Mouse (Mus musculus) forebrain, embryonic 12.5 days (tissue): ENCODE measurements around the gene Pramef12. TPM values are rescaled to one million over a fixed set of nuclear protein-coding genes. Genes with fewer than 3 reads are reported as not detected.

ENCODE experiments used
- ATAC-seq: fragments of 200-750 bp; cut with Nextera tagmentation; 2 replicates; pipeline ENCODE4 v1.8.0; 2017; ENCODE audit warnings: moderate TSS enrichment; ENCODE audit not compliant: low FRiP score
- H3K27ac ChIP-seq: fragments of 300-500 bp; sonication (generic); 2 replicates; pipeline ENCODE4 v1.5.1; 2016; ENCODE audit warnings: mild to moderate bottlenecking
- H3K27me3 ChIP-seq: fragments of 300-500 bp; sonication (generic); 2 replicates; pipeline ENCODE4 v1.6.1; 2016; ENCODE audit warnings: mild to moderate bottlenecking
- H3K36me3 ChIP-seq: fragments of 300-500 bp; sonication (generic); replicated peaks from 2 replicates; pipeline ENCODE4 v1.6.1; 2016; ENCODE audit warnings: mild to moderate bottlenecking
- H3K4me1 ChIP-seq: fragments of 300-500 bp; sonication (generic); 2 replicates; pipeline ENCODE4 v1.6.1; 2016
- H3K4me2 ChIP-seq: fragments of 300-500 bp; sonication (generic); 2 replicates; pipeline ENCODE4 v1.6.1; 2016; ENCODE audit warnings: mild to moderate bottlenecking, moderate library complexity
- H3K4me3 ChIP-seq: fragments of 300-500 bp; sonication (generic); replicated peaks from 2 replicates; pipeline ENCODE4 v1.5.1; 2016; ENCODE audit warnings: mild to moderate bottlenecking
- H3K9ac ChIP-seq: fragments of 300-500 bp; sonication (generic); 2 replicates; pipeline ENCODE4 v1.6.1; 2016; ENCODE audit warnings: mild to moderate bottlenecking
- H3K9me3 ChIP-seq: fragments of 300-500 bp; sonication (generic); 2 replicates; pipeline ENCODE4 v1.6.1; 2016
- WGBS: fragments of 180-500 bp; shearing (Covaris S2); methylation state at CpG from one replicate; pipeline ENCODE4 v1.1.7; 2016; 5-methylcytosine and 5-hydroxymethylcytosine counted together
- polyA plus RNA-seq: library from polyadenylated mRNA; unstranded; fragments of >200 nt; fragmentation: Nextera tagmentation; extraction: Ambion mirVana; gene quantifications from 2 replicates; pipeline ENCODE4 v1.2.1, GENCODE M21; 2016

The Pramef12 gene
- not detected in 2 replicates for polyA plus RNA-seq

DNA sequence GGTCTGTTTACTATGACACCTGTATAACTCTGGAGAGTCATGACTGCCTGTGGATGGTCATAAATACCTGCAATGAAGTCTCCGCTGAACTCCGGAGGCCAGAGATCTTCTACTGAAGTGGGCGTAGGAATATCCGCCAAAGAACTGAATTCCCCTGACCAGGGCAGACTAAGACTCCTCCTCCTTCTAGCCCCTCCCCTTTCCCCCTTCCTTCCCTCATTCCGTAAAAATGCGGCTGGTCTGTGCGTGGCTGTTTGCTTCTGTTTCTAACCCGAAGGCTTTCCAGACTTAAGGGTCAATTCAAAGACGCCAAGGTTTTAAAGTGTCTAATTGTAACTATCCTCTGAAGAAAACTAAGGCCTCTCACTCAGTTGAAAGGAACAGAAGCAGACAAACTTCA, at the start of gene Pramef12:
Gene Pramef12, minus strand, starts transcription at position 175 of the 400 bp plus-strand sequence.
- H3K9ac ChIP-seq = no peak within 1 kb of the TSS
- no peaks in the 10 kb centered on the region for H3K36me3 ChIP-seq
- H3K9me3 ChIP-seq = peaks cover 22% of the 10 kb centered on the region
- H3K27ac ChIP-seq = no peak within 1 kb of the TSS
- H3K4me2 ChIP-seq = no peak within 1 kb of the TSS
- H3K4me1 ChIP-seq = no peaks in the 10 kb centered on the region
- no peak within 1 kb of the TSS for H3K4me3 ChIP-seq
- H3K27me3 ChIP-seq = no peaks in the 10 kb centered on the region
- ATAC-seq = no peak
- WGBS = 84% methylated on average over 9 of the region's 9 CpGs

DNA sequence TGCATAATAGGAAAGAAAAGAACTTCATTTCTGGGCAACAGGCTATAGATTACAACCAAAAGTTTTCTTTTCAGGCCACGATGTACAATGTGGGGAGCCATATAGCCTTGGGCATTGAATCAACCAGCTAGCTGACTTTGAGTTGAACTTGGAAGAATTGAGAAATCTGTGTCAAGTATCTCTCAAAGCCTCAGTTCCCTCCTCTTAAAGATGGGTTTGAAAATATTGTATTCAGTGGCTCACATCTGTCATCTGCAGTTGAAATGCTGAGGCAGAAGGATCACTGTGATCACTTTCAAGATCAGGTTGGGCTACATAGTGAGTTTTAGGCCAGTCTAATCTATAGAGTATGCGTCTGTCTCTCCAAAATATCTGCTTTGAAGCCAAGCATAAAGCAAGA, 45.0 kb upstream of the Pramef12 start, which contains the start of gene Gm9944:
Gene Gm9944, minus strand, starts transcription at position 101 of the 400 bp plus-strand sequence.
- no peak for ATAC-seq
- WGBS = 69% methylated on average over 2 of the region's 2 CpGs
- H3K4me3 ChIP-seq = no peak within 1 kb of the TSS

DNA sequence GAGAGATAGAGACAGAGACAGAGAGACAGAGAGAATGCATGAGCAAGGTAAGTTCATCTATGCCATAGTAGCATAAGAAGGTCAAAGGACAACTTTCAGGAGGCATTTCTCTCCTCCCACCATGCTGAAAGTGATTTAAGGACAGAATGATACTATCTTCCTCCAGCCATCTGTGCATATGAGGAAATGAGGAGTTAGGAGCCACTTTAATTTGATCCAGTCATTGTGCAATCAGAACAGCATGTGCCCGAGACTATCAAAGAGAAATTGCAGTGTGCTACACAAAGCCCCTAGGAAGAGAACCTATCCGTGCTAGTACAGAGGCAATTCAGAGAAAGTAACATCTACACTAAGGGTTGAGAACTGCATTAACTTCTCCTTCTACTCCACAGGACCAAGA, 40.3 kb upstream of the Pramef12 start:
- Histone ChIP-seq H3K4me3 (no peak overlapping the region), H3K27me3 (no peaks in the 10 kb centered on the region), H3K27ac (no peak overlapping the region), H3K36me3 (no peaks in the 10 kb centered on the region), H3K4me2 (no peak overlapping the region), H3K9me3 (peaks cover 42% of the 10 kb centered on the region), H3K4me1 (no peaks in the 10 kb centered on the region), H3K9ac (no peak overlapping the region)
- no peak for ATAC-seq
- 77% methylated on average over 2 of the region's 2 CpGs for WGBS

More for the DNA sequence above, 45.0 kb upstream of the Pramef12 start, which contains the start of gene Gm9944:
- no peaks in the 10 kb centered on the region for H3K4me1 ChIP-seq
- H3K9ac ChIP-seq = no peak within 1 kb of the TSS
- H3K9me3 ChIP-seq = peaks cover 48% of the 10 kb centered on the region; the same call in 1 of the 2 replicates
- H3K4me2 ChIP-seq = no peak within 1 kb of the TSS
- H3K27me3 ChIP-seq = no peaks in the 10 kb centered on the region
- H3K36me3 ChIP-seq = no peaks in the 10 kb centered on the region
- H3K27ac ChIP-seq = no peak within 1 kb of the TSS

GRCm38 (mm10) chr4:144441582-144441981, 33.3 kb upstream of the Pramef12 start:
- Histone ChIP-seq H3K4me1 (no peaks in the 10 kb centered on the region), H3K27ac (no peak overlapping the region), H3K36me3 (no peaks in the 10 kb centered on the region), H3K27me3 (no peaks in the 10 kb centered on the region), H3K4me2 (no peak overlapping the region), H3K9ac (no peak overlapping the region), H3K4me3 (no peak overlapping the region), H3K9me3 (peaks cover 47% of the 10 kb centered on the region)
- whole genome bisulfite sequencing = 78% methylated on average over 1 of the region's 1 CpGs
- no peak for ATAC-seq

- no peaks in the 10 kb centered on the region for H3K27me3 ChIP-seq
- H3K27ac ChIP-seq = no peak overlapping the region
- no peak overlapping the region for H3K9ac ChIP-seq
- H3K4me2 ChIP-seq = no peak overlapping the region
- H3K9me3 ChIP-seq = peaks cover 44% of the 10 kb centered on the region
- H3K4me3 ChIP-seq = no peak overlapping the region
- H3K36me3 ChIP-seq = no peaks in the 10 kb centered on the region
- H3K4me1 ChIP-seq = no peaks in the 10 kb centered on the region
- ATAC-seq = no peak
- 90% methylated on average over 3 of the region's 4 CpGs for WGBS
Observed at GRCm38 (mm10) chr4:144441095-144441494, 32.8 kb upstream of the Pramef12 start.

- H3K9ac ChIP-seq = no peak within 1 kb of the TSS
- no peaks in the 10 kb centered on the region for H3K36me3 ChIP-seq
- H3K27ac ChIP-seq = no peak within 1 kb of the TSS
- peaks cover 33% of the 10 kb centered on the region for H3K9me3 ChIP-seq
- H3K4me3 ChIP-seq = no peak within 1 kb of the TSS
- no peak within 1 kb of the TSS for H3K4me2 ChIP-seq
- H3K27me3 ChIP-seq = no peaks in the 10 kb centered on the region
- no peak for ATAC-seq
- H3K4me1 ChIP-seq = no peaks in the 10 kb centered on the region
Observed at GRCm38 (mm10) chr4:144438672-144439071, 30.4 kb upstream of the Pramef12 start, which contains the start of gene 1700012P22Rik. 1700012P22Rik (minus strand) TSS chr4:144438772.

DNA sequence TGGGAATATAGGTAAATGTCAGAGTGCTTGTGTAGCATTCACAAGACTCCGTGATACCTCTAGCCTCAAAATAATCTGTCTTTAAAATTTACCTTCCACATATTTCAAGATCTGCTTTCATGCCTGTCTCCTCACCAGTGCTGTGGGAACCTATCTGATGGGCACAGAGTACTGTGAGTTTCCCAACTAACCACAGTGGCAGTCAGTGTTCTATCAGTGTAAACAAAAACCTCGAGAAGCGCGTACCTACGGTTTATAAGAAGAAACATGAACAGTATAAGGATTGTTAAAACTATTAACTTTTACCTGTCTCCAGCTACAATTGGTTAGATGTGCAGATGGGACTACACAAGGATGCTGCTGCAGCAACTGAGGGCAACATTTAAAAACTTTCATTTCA, 25.0 kb upstream of the Pramef12 start:
- Histone ChIP-seq H3K4me2 (no peak overlapping the region), H3K9me3 (peaks cover 21% of the 10 kb centered on the region), H3K4me3 (no peak overlapping the region), H3K9ac (no peak overlapping the region), H3K4me1 (no peaks in the 10 kb centered on the region), H3K27me3 (no peaks in the 10 kb centered on the region), H3K27ac (no peak overlapping the region), H3K36me3 (no peaks in the 10 kb centered on the region)
- ATAC-seq = no peak
- WGBS = 89% methylated on average over 5 of the region's 5 CpGs

DNA sequence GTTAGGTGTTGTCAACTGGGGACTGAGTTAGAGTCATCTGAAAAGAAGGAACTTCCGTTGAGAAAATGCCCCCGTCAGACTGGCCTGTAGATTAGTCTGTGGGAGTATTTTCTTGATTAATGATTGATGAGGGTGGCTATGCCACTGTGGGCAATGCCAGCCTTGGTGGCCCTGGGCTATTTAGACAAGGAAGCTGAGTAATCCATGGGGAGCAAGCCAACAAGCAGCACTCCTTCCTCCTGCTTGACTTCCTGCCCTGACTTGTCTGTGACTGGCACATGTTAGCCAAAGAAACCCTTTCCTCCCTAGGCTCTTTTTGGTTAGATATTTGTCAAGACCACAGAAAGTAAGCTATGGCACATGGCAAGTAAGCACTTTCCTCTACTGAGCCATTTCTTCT, 22.5 kb upstream of the Pramef12 start:
- no peak overlapping the region for H3K4me2 ChIP-seq
- no peak for ATAC-seq

GRCm38 (mm10) chr4:144428868-144429267, 20.6 kb upstream of the Pramef12 start:
- no peak for ATAC-seq
- peaks cover 13% of the 10 kb centered on the region; the same call in 1 of the 2 replicates for H3K9me3 ChIP-seq
- 29% methylated on average over 3 of the region's 3 CpGs for WGBS

More for the DNA sequence above, 22.5 kb upstream of the Pramef12 start:
- Histone ChIP-seq H3K27ac (no peak overlapping the region), H3K4me3 (no peak overlapping the region), H3K4me1 (no peaks in the 10 kb centered on the region), H3K36me3 (no peaks in the 10 kb centered on the region), H3K27me3 (no peaks in the 10 kb centered on the region), H3K9ac (no peak overlapping the region), H3K9me3 (peaks cover 13% of the 10 kb centered on the region; the same call in 1 of the 2 replicates)
- 85% methylated on average over 2 of the region's 2 CpGs for WGBS

GRCm38 (mm10) chr4:144424590-144424989, 16.3 kb upstream of the Pramef12 start:
- 77% methylated on average over 5 of the region's 5 CpGs for WGBS
- no peaks in the 10 kb centered on the region for H3K27me3 ChIP-seq
- H3K9me3 ChIP-seq = peaks cover 11% of the 10 kb centered on the region; the same call in 1 of the 2 replicates
- ATAC-seq = no peak
- no peak overlapping the region for H3K9ac ChIP-seq
- no peak overlapping the region for H3K27ac ChIP-seq
- no peaks in the 10 kb centered on the region for H3K4me1 ChIP-seq
- no peak overlapping the region for H3K4me2 ChIP-seq
- no peaks in the 10 kb centered on the region for H3K36me3 ChIP-seq
- no peak overlapping the region for H3K4me3 ChIP-seq

More at GRCm38 (mm10) chr4:144428868-144429267, 20.6 kb upstream of the Pramef12 start:
- Histone ChIP-seq H3K27ac (no peak overlapping the region), H3K4me2 (no peak overlapping the region), H3K36me3 (no peaks in the 10 kb centered on the region), H3K27me3 (no peaks in the 10 kb centered on the region), H3K4me1 (no peaks in the 10 kb centered on the region), H3K9ac (no peak overlapping the region), H3K4me3 (no peak overlapping the region)

DNA sequence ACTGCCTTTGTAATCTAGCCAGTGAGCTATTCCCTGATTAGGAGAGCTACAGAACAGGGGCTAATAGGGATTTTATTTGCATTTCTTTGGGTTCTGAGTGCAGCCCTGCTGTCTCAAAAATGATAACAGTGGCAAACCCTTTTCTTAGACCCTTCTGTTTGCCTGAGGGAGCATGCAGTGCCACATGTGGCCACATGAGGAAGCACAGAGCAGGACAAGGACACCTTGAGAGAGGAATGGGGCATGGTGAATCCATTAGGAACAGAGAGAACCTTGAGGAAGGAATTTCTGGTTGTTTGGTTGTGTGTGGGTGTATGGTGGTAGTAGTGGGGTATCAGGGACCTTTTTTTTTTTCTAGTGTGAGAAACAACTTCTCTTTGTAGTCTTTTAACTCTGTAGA, 12.4 kb upstream of the Pramef12 start:
- no peak overlapping the region for H3K27ac ChIP-seq
- no peaks in the 10 kb centered on the region for H3K4me1 ChIP-seq
- H3K36me3 ChIP-seq = no peaks in the 10 kb centered on the region
- no peak overlapping the region for H3K9ac ChIP-seq
- no peak for ATAC-seq
- no peaks in the 10 kb centered on the region for H3K27me3 ChIP-seq
- H3K9me3 ChIP-seq = peaks cover 30% of the 10 kb centered on the region
- H3K4me2 ChIP-seq = no peak overlapping the region
- no peak overlapping the region for H3K4me3 ChIP-seq

DNA sequence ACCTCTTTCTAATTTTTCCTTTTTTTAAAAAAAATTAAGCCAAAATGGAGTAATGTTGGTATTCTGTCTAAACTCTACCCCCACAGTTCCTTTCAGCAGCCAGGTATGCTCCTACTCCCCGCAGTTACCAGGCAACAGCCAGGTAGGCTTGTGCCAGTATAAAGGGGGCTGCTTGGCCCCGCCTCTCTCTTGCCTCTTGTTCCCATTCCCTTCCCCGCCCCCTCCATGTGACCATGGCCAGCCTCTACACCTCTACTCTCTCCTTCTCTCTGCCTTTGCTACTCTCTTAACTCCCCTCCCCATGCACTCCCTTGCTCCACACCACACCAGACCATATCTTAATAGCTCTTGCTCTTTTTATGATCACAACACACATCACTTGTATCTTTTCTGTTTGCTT, 2.0 kb downstream of the Pramef12 start:
- Histone ChIP-seq H3K27me3 (no peaks in the 10 kb centered on the region), H3K27ac (no peak overlapping the region), H3K4me3 (no peak overlapping the region), H3K36me3 (no peaks in the 10 kb centered on the region), H3K9me3 (0 out of 2 replicates have a peak, but pooled peaks cover 17% of the 10 kb centered on the region), H3K4me1 (no peaks in the 10 kb centered on the region), H3K9ac (no peak overlapping the region), H3K4me2 (no peak overlapping the region)
- ATAC-seq = no peak
- 61% methylated on average over 3 of the region's 3 CpGs for WGBS

GRCm38 (mm10) chr4:144404456-144405086, 3.7 kb downstream of the Pramef12 start:
- 8% methylated on average over 17 of the region's 17 CpGs for whole genome bisulfite sequencing
- no peaks in the 10 kb centered on the region for H3K27me3 ChIP-seq
- H3K27ac ChIP-seq = no peak overlapping the region
- H3K9me3 ChIP-seq = 0 out of 2 replicates have a peak, but pooled peaks cover 10% of the 10 kb centered on the region
- no peak overlapping the region for H3K9ac ChIP-seq
- H3K4me2 ChIP-seq = peak overlapping the region; percentile 22; the same call in 1 of the 2 replicates
- H3K4me1 ChIP-seq = no peaks in the 10 kb centered on the region
- no peak overlapping the region; the same call in 1 of the 2 replicates for H3K4me3 ChIP-seq
- ATAC-seq = no peak
- H3K36me3 ChIP-seq = no peaks in the 10 kb centered on the region
